14 mouse cellular contexts compared by ENCODE assay signal in genomic region chr7:66812737-66813136, GRCm38 (mm10). TPM values are rescaled to one million over a fixed set of nuclear protein-coding genes. Genes with fewer than 3 reads are reported as not detected.
DNase-seq lines count a peak whose midpoint lies in the region; ATAC-seq and TF ChIP-seq lines count a peak whose summit lies in the region.
"Had no signal": no experiment of that assay in that cellular context is flagged by ENCODE, and none has a peak within 500 bp of the region (broad histone marks: within the 10 kb centered on the region; RNA-seq: fewer than 3 reads in every experiment).

No protein-coding gene starts in this region.

- H3K9ac ChIP-seq in hindbrain, postnatal 0 days (replicated peaks; ENCODE audit: low read length) = no peak overlapping the region
- no peak overlapping the region for H3K9ac ChIP-seq in hindbrain, embryonic 14.5 days
- no peak overlapping the region for H3K9ac ChIP-seq in midbrain, postnatal 0 days (replicated peaks; ENCODE audit: low read length, poor library complexity, severe bottlenecking)
- no peak overlapping the region for H3K9ac ChIP-seq in midbrain, embryonic 11.5 days (ENCODE audit: low read length)
- H3K9ac ChIP-seq: liver, embryonic 13.5 days had no signal

- no peaks in the 10 kb centered on the region for H3K27me3 ChIP-seq in hindbrain, postnatal 0 days (ENCODE audit: insufficient read depth, low read length)
- no peaks in the 10 kb centered on the region for H3K27me3 ChIP-seq in hindbrain, embryonic 14.5 days (ENCODE audit: control insufficient read depth, insufficient read depth, low read length)
- H3K27me3 ChIP-seq in midbrain, postnatal 0 days (ENCODE audit: insufficient read depth, low read length) = no peaks in the 10 kb centered on the region
- H3K27me3 ChIP-seq in midbrain, embryonic 11.5 days (ENCODE audit: control insufficient read depth, insufficient read depth, low read length) = no peaks in the 10 kb centered on the region
- H3K27me3 ChIP-seq: liver, embryonic 13.5 days had no signal

- TF ChIP-seq CTCF in hindbrain, postnatal 0 days (IDR thresholded peaks at IDR 0.05; ENCODE audit: low read depth) = no peak
- no peak for TF ChIP-seq CTCF in midbrain, postnatal 0 days (IDR thresholded peaks at IDR 0.05)

- no peak overlapping the region for H3K4me3 ChIP-seq in hindbrain, postnatal 0 days (ENCODE audit: low read length)
- H3K4me3 ChIP-seq in hindbrain, embryonic 14.5 days (replicated peaks; ENCODE audit: low read length) = no peak overlapping the region
- H3K4me3 ChIP-seq in midbrain, postnatal 0 days (ENCODE audit: low read depth, low read length) = no peak overlapping the region
- no peak overlapping the region for H3K4me3 ChIP-seq in midbrain, embryonic 11.5 days (ENCODE audit: low read depth, low read length)
- H3K4me3 ChIP-seq: liver, embryonic 13.5 days; megakaryocyte, embryonic 14.5 days had no signal

- H3K36me3 ChIP-seq in hindbrain, postnatal 0 days (ENCODE audit: insufficient read depth, low read length) = no peaks in the 10 kb centered on the region
- H3K36me3 ChIP-seq in hindbrain, embryonic 14.5 days (replicated peaks; ENCODE audit: control insufficient read depth, insufficient read depth) = no peaks in the 10 kb centered on the region
- no peaks in the 10 kb centered on the region for H3K36me3 ChIP-seq in midbrain, postnatal 0 days (ENCODE audit: insufficient read depth, low read length)
- H3K36me3 ChIP-seq in midbrain, embryonic 11.5 days (ENCODE audit: control insufficient read depth, insufficient read depth, low read length) = no peaks in the 10 kb centered on the region
- H3K36me3 ChIP-seq: liver, embryonic 13.5 days had no signal

- no peak for ATAC-seq in hindbrain, postnatal 0 days
- ATAC-seq in hindbrain, embryonic 14.5 days (ENCODE audit: low FRiP score) = no peak
- ATAC-seq in midbrain, postnatal 0 days (ENCODE audit: low FRiP score) = no peak
- ATAC-seq in midbrain, embryonic 11.5 days (ENCODE audit: low FRiP score) = no peak
- ATAC-seq: forebrain, embryonic 14.5 days; inflammation-experienced regulatory T-cells, adult 6 months had no signal

- peak; percentile 25 for DNase-seq in hindbrain, postnatal 0 days (ENCODE audit: low spot score)
- DNase-seq in hindbrain, embryonic 14.5 days (ENCODE audit: low spot score) = no peak
- DNase-seq in midbrain, postnatal 0 days (ENCODE audit: low spot score) = peak; percentile 30
- DNase-seq in midbrain, embryonic 11.5 days (ENCODE audit: low spot score, missing footprints) = no peak
- DNase-seq in R1 (ENCODE audit: low read depth, low spot score) = peak; percentile 5
- DNase-seq in mesoderm, embryonic 11.5 days (ENCODE audit: low read depth, low spot score) = peak; percentile 23
- DNase-seq in cerebellum, postnatal 10 days = no peak
- DNase-seq in thymus, adult 18-20 months = no peak
- DNase-seq: heart, adult 18-20 months; heart, postnatal 14 days; liver, embryonic 13.5 days had no signal

- no peaks in the 10 kb centered on the region for H3K9me3 ChIP-seq in hindbrain, postnatal 0 days (ENCODE audit: low read length)
- no peaks in the 10 kb centered on the region for H3K9me3 ChIP-seq in hindbrain, embryonic 14.5 days (ENCODE audit: control insufficient read depth, low read length)
- no peaks in the 10 kb centered on the region for H3K9me3 ChIP-seq in midbrain, postnatal 0 days (ENCODE audit: low read length)
- no peaks in the 10 kb centered on the region for H3K9me3 ChIP-seq in midbrain, embryonic 11.5 days (ENCODE audit: control insufficient read depth, low read length)
- H3K9me3 ChIP-seq: liver, embryonic 13.5 days had no signal

- no peaks in the 10 kb centered on the region for H3K4me1 ChIP-seq in hindbrain, postnatal 0 days (ENCODE audit: insufficient read depth, low read length)
- H3K4me1 ChIP-seq in hindbrain, embryonic 14.5 days (replicated peaks; ENCODE audit: control insufficient read depth, insufficient read depth, low read length) = no peaks in the 10 kb centered on the region
- H3K4me1 ChIP-seq in midbrain, postnatal 0 days (ENCODE audit: insufficient read depth, low read length) = no peaks in the 10 kb centered on the region
- H3K4me1 ChIP-seq in midbrain, embryonic 11.5 days (ENCODE audit: control insufficient read depth, insufficient read depth, low read length) = no peaks in the 10 kb centered on the region
- H3K4me1 ChIP-seq: liver, embryonic 13.5 days; megakaryocyte, embryonic 14.5 days had no signal

- WGBS in hindbrain, postnatal 0 days = 39% methylated on average over 9 of the region's 9 CpGs
- WGBS in hindbrain, embryonic 14.5 days = 72% methylated on average over 9 of the region's 9 CpGs
- WGBS in midbrain, postnatal 0 days = 54% methylated on average over 9 of the region's 9 CpGs
- 88% methylated on average over 9 of the region's 9 CpGs for WGBS in midbrain, embryonic 11.5 days

- H3K27ac ChIP-seq in hindbrain, postnatal 0 days = no peak overlapping the region
- H3K27ac ChIP-seq in hindbrain, embryonic 14.5 days = no peak overlapping the region
- no peak overlapping the region for H3K27ac ChIP-seq in midbrain, postnatal 0 days (ENCODE audit: low read depth, low read length)
- no peak overlapping the region for H3K27ac ChIP-seq in midbrain, embryonic 11.5 days (ENCODE audit: low read depth, low read length)
- H3K27ac ChIP-seq: liver, embryonic 13.5 days had no signal

- H3K4me2 ChIP-seq in hindbrain, postnatal 0 days (ENCODE audit: low read depth, low read length) = no peak overlapping the region
- H3K4me2 ChIP-seq in hindbrain, embryonic 14.5 days (replicated peaks) = no peak overlapping the region
- no peak overlapping the region for H3K4me2 ChIP-seq in midbrain, postnatal 0 days (ENCODE audit: low read depth, low read length, poor library complexity, severe bottlenecking)
- no peak overlapping the region for H3K4me2 ChIP-seq in midbrain, embryonic 11.5 days
- H3K4me2 ChIP-seq: liver, embryonic 13.5 days had no signal

RNA-seq across cellular contexts. Expression of gene Adamts17, which starts 26.8 kb away (rescaled TPM):
- total RNA-seq in hindbrain, postnatal 0 days (2014; rRNA removed) = 14.8 and 16.1 TPM in 2 replicates
- polyA plus RNA-seq in hindbrain, postnatal 0 days (2015; fragmentation: Nextera tagmentation; extraction: Ambion mirVana) = 3.6 and 3.9 TPM in 2 replicates
- polyA plus RNA-seq in hindbrain, embryonic 14.5 days (2014; fragmentation: Nextera tagmentation; extraction: Ambion mirVana) = 3.8 and 5.0 TPM in 2 replicates
- 13.0 and 16.9 TPM in 2 replicates for total RNA-seq in midbrain, postnatal 0 days (2014; rRNA removed)
- 3.2 and 3.8 TPM in 2 replicates for polyA plus RNA-seq in midbrain, postnatal 0 days (2015; fragmentation: Nextera tagmentation; extraction: Ambion mirVana)
- polyA plus RNA-seq in midbrain, embryonic 11.5 days (2014; fragmentation: Nextera tagmentation; extraction: Ambion mirVana) = 0.54 and 0.96 TPM in 2 replicates

Comparison
In these comparisons a context has a peak if more than half of its experiments do, and no peak if none do; other contexts are left out.
1. DNase-seq: peak in hindbrain, postnatal 0 days (single experiment), midbrain, postnatal 0 days (single experiment), R1 (single experiment) and mesoderm, embryonic 11.5 days (single experiment); none in hindbrain, embryonic 14.5 days (single experiment), midbrain, embryonic 11.5 days (single experiment), cerebellum, postnatal 10 days (0 of 2) and thymus, adult 18-20 months (0 of 2).